Mouse (Mus musculus) urinary bladder, postnatal 36 days (tissue): ENCODE results near the gene Fbf1.
"Not testable (repeated sequence)": the region's sequence is repeated elsewhere in the genome, so short reads cannot be mapped to it uniquely, and the experiment has no call there.

Source experiments
- DNase-seq, 2 experiments: peaks; one replicate each; pipeline ENCODE4 v3.0.0; 2022; ENCODE audit warnings: low spot score in 2 of 2, mixed read lengths in 1 of 2

Fbf1 gene

DNA sequence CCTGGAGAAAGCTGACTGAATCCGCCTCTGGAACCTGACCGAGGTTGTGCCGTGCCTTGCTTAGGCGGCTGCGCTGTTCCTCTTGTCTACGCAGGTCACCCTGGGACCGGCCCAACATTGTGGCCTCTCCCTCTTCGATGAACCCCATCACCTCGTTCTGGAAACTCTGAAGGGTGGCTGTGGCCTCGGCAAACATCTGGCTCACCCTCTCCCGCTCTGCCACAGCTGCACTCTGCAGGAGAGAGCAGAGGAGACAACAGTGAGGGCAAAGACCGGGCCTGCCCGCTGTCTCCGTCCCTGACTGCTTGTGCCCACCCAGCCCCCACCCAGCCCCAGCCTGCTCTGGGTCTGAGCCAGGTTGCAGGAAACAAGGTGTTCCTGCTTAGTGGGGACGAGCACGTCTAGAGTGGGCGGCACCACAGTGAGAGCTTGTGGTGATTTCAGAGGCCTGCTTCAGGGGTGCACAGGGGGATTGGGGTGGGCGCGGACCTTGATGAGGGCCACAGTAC lies 60.1 kb downstream of the Fbf1 start:
- DNase-seq = no peak

DNA sequence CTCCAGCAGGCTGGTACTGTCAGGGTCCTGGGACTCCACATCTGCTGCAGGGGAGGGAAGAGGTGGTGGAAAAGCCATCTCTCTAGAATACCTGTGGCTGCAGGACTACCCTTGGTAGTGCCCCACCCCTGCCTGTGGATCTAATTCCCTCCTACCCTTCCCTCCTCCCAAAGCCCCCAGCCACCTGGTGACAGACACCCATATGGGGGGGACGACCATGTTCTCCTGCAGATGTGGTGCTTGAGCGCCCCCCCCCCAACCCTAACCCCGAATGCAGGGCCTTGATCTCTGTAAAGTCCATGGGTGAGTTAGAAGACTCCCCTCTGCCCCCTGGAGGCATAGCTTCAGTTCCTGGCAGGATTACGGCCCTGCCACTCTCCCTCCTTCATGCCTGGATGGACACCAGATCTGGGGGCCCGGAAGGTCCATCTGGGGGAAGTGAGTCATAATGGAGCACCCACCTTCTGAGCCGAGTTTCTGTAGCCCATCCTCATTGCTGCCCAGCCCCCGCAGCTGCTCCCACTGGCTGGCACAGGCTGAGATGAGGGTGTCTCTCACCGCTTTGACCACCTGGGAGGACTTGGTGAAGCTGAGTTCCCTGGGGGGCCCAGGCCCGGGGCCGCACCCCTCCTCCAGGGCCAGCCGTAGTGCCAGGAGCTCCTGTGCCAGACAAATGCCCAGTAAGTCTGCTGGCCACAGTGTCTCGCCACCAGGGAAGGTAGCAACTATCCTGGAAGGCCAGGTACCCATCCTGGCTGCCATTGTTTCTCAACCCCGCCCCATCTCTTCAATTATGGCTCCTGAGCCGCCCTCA lies 60.8 kb downstream of the Fbf1 start:
- DNase-seq = no peak

DNA sequence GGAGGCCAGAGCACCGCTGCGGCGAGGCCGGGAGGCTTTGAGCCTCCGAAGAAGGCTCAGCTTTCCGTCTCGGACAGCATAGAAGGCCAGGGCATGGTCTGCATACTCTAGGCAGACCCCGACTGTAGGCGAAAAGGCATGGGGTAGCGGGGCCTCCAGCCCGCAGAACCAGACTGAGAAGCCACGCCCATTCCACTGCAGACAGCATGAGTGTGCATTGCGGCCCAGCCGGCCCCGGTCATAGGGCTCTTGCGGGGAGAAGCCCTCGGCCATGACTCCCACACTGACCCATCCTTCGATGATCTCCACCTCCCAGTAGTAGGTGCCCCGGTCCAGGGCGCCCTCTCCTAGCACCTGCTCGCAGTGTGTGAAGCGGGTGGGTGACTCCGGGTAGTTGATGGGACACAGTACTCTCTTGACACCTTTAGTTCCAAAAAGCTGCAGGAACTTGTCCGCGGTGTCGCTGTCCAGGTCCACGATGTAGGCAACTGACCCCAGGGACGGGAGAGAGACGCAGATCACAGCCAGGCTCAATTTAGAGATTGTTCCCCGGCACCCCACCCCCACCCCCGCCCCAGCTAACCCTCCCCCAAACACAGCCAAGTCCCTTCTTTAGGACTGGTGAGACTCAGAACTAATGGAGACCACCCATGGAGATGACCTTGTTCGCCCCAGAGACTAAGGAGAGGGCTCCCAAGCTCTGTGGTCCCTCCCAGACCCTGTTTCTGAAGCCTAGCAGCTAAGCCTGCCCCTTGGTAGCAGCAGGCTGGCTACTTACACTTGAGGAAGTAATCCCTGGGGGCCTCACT lies 61.6 kb downstream of the Fbf1 start:
- no peak for DNase-seq

DNA sequence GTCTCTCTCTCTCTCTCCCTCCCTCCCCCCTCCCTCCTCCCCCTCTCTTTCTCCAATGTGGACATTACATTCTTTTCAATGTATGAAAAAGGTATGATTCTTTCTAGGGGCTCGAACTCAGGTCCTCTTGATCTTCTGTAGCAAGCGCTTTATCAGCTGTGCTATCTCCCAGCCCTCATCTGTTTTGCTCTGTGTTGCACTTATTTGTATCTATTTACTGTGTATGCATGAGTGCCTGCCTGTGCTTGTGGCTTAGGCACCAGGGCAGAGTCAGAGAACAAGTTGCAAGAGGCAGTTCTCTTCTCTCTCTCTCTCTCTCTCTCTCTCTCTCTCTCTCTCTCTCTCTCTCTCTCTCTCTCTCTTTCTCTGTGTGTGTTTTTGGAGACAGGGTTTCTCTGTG lies 62.9 kb downstream of the Fbf1 start:
- DNase-seq = no peak

DNA sequence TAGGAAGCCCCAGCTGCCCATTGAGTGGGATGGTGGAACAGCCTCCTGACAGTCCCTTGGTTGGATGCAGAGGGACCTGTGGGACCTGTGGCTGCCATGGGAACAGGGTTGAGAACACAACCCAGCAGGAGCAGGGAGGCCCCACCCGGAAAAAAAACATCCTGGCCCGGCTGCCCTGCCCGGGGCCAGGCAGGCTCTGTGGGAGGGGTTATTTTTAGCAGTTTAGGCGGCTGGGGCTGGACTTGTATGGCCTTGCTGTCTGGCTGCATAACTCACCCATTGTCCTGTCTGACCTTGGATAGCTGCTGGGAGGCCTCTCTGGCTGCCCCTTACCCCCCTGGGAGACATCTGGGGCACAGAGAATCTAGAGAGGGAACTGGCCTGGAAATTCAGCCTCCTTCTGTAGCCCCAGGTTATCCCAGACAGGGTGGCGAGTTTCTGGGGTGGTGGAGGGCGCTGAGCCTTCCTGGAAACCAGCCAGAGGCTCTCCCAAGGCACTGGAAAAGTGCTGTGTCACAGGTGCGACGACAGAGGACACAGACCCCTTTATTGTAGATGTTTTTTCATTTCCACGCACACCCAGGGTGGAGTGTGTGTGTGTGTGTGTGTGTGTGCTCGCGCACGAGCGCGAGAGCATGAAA lies 63.8 kb downstream of the Fbf1 start:
- DNase-seq = peak; percentile 58 to 74

DNA sequence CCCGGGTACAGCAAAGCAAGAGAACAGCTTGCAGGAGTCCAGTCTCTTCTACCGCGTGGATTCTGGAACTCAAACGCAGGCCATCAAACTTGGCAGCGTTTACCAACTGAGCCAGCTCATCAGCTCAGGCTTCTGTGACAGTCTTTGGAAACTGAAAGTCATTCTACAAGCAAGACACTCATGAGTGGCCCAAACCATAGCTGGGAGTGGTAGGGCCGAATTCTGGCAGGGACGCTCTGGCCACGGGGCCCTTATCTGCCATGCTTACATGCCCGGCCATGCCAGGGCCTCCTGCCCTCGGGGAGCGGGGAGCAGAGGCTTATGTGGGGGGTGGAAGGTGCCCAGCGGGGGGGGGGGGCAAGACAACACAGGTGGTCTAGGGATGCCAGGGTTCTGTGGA lies 64.4 kb downstream of the Fbf1 start:
- no peak for DNase-seq

DNA sequence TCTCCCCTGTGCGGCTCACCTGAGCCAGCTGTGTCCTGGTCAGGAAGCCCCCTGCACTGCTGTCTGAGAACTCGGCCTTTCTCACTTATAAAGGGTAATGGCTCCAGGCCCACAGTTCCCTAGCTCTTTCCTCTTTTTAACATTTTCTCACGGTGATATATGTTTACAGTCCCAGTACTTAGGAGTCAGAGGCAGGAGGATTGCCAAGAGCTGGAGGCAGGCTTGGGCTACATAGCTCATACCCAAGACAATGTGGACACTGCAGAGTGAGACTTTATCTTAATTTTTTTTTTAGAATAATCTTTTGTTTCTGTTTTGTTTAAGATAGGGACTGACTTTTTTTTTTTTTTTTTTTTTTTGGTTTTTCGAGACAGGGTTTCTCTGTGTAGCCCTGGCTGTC lies 65.5 kb downstream of the Fbf1 start:
- DNase-seq = no peak

DNA sequence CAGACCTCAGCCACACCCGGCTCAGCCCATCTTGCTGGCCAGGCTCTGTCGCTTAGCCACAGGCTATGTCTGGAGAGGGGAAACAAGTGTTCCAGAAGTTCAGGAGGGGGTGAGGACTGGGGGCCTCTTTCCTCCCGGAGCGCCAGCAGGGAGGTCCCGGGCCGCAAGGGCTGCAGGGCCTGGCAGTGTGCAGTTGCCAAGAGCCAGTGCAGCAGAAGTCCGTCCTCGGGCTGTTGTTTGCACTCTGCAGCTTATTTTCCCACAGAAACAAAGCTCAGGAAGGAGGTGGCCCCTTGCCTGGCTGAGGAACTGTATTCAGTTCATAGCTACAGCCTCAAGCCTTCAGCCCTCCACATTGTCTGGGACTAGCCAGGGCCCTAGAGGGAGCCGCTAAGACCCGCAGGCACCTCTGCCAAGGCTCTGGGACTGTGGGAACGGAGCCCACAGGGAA lies 66.0 kb downstream of the Fbf1 start:
- peak in 1 of 2 experiments; percentile 68 for DNase-seq

DNA sequence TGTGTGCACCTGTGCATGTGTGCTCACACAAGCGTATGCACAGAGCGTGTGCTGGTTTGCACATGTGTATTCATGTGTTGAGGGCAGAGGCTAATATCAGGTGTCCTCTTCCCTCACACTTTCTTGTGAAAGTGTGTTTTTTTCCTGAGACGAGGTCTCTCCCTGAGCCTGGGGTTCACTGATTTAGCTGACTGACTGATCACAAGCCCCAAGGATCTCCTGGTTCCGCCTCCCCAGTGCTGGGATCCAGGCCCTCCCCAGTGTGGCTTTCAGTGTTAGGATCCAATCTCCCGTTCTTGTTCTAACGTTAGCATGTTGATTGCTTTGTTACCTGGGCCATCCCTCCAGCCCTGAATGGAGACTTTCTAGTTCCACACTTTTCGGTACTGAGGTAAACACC lies 67.1 kb downstream of the Fbf1 start:
- DNase-seq = no peak

DNA sequence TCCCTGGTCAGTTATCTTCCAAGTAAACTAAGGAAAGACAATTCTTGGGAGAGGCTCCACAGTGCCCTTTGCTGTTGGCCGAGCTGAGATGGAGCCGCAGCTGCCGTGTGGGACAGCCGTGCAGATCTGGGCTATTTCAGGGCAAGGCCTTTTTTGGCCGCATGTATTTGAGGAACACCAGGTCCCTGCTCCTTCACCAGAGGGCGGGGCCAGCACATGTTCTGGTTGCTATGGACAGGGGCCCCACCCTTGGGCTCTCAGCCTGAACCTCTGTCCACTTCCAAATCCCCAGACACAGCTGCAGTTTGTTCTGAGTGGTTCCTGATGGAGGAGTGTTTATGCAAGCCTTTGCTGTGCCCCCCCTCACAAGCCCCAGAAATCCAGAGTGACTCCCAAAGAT lies 67.6 kb downstream of the Fbf1 start:
- DNase-seq = peak; percentile 67 to 85

DNA sequence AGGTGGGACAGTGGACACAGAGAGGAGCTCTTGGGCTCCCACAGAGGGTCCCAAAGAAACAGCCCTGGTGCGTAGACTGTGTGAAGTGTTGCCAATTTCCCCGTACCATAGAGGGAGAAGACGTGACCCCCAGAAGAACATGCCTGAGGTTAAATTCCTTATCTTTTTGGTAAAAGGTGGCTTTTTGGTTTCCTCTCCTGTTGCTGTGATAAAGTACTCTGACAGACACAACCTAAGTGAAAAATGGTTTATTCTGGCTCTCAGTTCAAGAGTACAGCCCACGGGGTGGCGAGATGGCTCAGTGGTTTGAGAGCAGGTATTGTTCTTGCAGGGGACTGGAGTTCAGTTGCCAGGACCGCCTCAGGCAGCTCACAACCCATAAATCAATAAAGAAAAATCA lies 68.5 kb downstream of the Fbf1 start:
- DNase-seq = no peak

DNA sequence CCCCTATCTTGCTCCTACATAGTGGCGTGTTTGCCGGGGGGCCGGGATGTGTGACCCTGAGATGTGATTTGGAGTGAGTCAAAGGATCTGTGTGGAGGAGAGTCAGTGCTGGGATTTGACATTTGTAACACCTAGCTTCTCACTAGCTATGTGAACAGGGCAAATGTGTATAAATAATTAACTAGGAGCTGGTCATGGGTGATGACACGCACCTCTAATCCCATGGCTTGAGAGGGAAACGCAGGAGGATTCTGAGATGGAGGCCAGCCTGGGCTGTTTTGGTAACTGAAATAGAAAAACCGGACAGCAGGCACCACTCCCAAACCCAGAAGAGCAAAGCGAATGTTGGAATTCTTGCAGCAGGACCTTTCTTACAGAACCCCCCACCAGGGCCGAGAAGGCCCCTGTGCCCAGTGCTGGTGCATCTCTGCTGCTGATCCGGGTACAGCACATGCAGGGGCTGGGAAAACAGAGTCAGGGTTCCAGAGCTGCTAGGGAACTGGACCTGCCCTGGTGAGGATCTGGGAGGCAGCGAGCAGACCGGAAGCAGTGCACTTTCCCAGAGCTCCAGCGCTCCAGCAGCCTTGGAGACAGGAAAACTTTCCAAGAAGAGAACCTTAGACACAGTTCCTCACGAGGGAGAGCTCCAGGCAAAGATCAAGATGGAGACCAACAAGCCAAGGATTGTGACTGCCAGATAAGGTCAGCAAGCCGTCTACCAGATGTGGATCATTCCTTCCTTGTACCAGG lies 69.1 kb downstream of the Fbf1 start:
- no peak for DNase-seq

DNA sequence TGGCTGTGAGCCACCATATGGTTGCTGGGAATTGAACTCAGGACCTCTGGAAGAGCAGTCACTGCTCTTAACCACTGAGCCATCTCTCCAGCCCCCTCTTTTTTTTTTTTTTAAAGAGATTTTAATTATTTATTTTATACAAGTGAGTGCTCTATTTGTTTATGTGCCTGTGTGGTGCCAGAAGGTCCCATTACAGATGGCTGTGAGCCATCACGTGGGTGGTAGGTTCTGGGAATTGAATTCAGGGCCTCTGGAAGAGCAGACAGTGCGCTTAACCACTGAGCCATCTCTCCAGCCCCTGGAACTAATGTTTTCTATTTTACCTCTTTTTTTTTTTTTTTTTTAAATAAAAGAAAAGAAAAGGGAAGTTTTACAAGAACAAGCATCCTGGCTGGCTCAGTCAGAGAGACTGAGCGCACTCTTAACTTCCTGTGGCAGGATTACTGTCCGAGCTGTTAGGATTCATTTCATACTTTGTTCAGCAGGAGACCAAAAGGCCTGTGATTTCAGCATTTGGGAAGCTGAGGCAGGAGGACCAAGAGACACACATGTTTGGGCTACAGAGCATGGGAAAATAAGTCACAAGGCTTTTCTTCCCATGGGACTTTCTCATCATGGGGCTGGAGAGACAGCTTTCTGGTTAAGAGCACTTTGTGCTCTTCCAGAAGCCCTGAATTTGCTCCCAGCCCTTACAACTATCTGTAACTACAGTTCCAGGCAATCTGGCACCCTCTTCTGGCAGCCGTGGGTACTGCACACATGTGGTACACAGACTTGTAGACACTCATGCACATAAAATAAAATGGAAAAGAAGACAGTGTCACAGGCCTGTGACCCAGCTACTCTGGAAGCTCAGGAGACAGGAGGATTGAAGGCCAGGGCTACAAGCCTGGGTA lies 71.5 kb downstream of the Fbf1 start:
- DNase-seq = no peak

DNA sequence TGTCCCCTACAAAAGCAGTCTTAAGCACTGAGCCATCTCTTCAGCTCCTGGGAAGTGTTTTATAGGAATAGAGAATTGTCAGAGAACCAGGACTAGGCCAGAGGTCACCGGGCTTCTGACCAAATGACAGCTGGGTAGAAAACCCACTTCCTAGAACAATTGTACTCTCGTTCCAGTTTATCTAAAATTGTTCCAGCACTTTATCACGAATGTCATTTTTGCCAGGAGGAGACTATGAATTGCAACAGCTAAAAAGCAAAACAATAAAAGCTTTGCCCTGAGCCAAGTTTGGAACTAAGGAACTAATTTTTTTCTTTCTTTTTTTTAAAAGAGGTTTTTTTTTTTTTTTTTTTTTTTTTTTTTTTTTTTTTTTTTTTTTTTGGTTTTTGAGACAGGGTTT lies 72.4 kb downstream of the Fbf1 start:
- DNase-seq = peak in 1 of 2 experiments; percentile 71

DNA sequence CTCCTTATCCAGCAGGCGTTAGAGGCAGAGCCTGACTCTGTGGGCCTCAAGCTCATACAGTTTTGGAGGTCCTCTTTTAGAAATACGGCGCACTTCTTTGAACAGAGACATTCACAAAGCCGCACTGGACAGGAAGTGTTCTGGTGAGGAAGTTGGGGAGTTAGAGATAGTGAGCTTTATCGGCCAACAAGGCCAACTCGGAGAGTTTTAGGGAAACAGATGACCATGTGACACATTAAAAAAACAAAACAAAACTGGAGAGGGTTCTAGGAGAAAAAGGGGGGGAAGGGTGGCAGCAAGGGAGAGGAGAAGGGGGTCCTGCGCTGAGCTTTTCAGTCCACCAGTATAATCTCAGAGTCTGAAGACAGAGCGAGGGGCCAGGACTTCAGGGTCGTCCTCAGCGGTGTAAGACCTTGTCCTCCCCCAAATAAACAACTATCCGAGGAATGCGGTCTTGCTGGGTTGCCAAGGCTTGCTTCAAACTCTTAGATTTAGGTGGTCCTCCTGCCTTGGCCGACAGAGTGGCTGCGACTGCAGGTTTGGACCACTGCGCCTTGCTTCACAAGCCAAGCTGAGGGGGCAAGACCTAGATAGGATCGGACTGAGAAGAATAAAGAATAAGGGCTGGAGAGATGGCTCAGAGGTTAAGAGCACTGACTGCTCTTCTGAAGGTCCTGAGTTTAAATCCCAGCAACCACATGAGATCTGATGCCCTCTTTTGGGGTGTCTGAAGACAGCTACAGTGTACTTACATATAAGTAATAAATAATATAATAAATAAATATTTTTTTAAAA lies 74.0 kb downstream of the Fbf1 start:
- DNase-seq = no peak

DNA sequence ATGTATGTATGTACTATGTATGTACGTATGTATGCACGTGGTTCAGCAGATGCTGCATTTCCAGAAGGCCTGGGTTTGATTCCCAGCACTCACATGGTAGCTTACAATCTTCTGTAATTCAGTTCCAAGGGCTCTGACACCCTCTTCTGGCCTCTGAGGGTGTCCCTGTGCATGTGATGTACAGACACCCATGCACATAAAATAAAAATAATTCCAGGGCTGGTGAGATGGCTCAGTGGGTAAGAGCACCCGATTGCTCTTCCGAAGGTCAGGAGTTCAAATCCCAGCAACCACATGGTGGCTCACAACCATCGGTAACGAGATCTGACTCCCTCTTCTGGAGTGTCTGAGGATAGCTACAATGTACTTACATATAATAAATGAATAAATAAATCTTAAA lies 75.0 kb downstream of the Fbf1 start:
- DNase-seq = not testable (repeated sequence)
